Mouse (Mus musculus) limb, embryonic 15.5 days (tissue): Measurements from ENCODE around the gene Gm45194. TPM values are rescaled to one million over a fixed set of nuclear protein-coding genes. Genes with fewer than 3 reads are reported as not detected.
A peak's percentile ranks its signal among the peaks of the same experiment; 100 is the strongest.

Experiments used
- ATAC-seq: fragments of 200-750 bp; cut with Nextera tagmentation; 2 replicates; pipeline ENCODE4 v1.8.0; 2017; ENCODE audit warnings: low read depth, moderate TSS enrichment; ENCODE audit not compliant: insufficient number of reproducible peaks, low FRiP score, low TSS enrichment
- H3K27ac ChIP-seq: fragments of 300-500 bp; sonication (generic); 2 replicates; pipeline ENCODE4 v1.5.1; 2015; ENCODE audit warnings: moderate library complexity, mild to moderate bottlenecking, inconsistent platforms
- H3K27me3 ChIP-seq: fragments of 300-500 bp; sonication (generic); 2 replicates; pipeline ENCODE4 v1.6.1; 2015; ENCODE audit warnings: inconsistent platforms
- H3K36me3 ChIP-seq: fragments of 300-500 bp; sonication (generic); 2 replicates; pipeline ENCODE4 v1.6.1; 2015; ENCODE audit warnings: inconsistent platforms
- H3K4me1 ChIP-seq: fragments of 300-500 bp; sonication (generic); 2 replicates; pipeline ENCODE4 v1.6.1; 2015; ENCODE audit warnings: inconsistent platforms
- H3K4me2 ChIP-seq: fragments of 300-500 bp; sonication (generic); 2 replicates; pipeline ENCODE4 v1.6.1; 2015; ENCODE audit warnings: mild to moderate bottlenecking, inconsistent platforms
- H3K4me3 ChIP-seq: fragments of 300-500 bp; sonication (generic); 2 replicates; pipeline ENCODE4 v1.5.1; 2015; ENCODE audit warnings: mild to moderate bottlenecking, inconsistent platforms
- H3K9ac ChIP-seq: fragments of 300-500 bp; sonication (generic); 2 replicates; pipeline ENCODE4 v1.6.1; 2015; ENCODE audit warnings: inconsistent platforms
- H3K9me3 ChIP-seq: fragments of 300-500 bp; sonication (generic); 2 replicates; pipeline ENCODE4 v1.6.1; 2016; ENCODE audit warnings: inconsistent platforms
- WGBS: fragments of 180-500 bp; shearing (Covaris S2); methylation state at CpG from one replicate; pipeline ENCODE4 v1.1.7; 2015; 5-methylcytosine and 5-hydroxymethylcytosine counted together
- polyA plus RNA-seq: library from polyadenylated mRNA; unstranded; fragments of >200 nt; fragmentation: Nextera tagmentation; extraction: Ambion mirVana; gene quantifications from 2 replicates; pipeline ENCODE4 v1.2.1, GENCODE M21; 2015

Gm45194 gene
- 0.77 and 1.6 TPM in 2 replicates for polyA plus RNA-seq

DNA sequence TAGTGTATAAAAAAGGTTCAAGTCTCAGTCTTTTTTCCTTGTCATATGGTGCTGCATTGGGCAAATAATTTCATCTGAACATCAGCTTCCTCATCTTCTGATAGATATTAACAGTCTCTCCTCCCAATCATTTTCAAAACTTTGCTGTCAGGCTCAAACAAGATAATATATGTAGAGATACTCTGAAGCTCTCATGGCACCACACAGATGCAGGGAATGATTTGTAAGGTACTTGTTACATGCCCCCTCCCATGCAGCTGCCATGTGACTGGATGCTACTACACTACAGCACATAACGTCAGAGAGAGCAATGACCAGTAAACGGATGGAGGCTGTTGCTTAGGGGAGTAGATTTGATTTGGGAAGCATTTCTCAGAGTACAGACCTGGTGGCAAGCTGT, at the start of gene Gm45194:
Gene Gm45194 (plus strand): TSS at position 301 of the 400 bp plus-strand sequence.
- Histone ChIP-seq H3K4me1 (0 out of 2 replicates have a peak, but pooled peaks cover 3% of the 10 kb centered on the region), H3K4me2 (no peak within 1 kb of the TSS), H3K9ac (no peak within 1 kb of the TSS), H3K9me3 (no peaks in the 10 kb centered on the region), H3K36me3 (no peaks in the 10 kb centered on the region), H3K27me3 (peaks cover 11% of the 10 kb centered on the region), H3K4me3 (no peak within 1 kb of the TSS), H3K27ac (no peak within 1 kb of the TSS)
- 29% methylated on average over 2 of the region's 2 CpGs for WGBS
- ATAC-seq = no peak

GRCm38 (mm10) chrX:111855878-111856277, 35.3 kb upstream of the Gm45194 start:
- Histone ChIP-seq H3K27ac (no peak overlapping the region), H3K9ac (no peak overlapping the region), H3K27me3 (no peaks in the 10 kb centered on the region), H3K9me3 (no peaks in the 10 kb centered on the region), H3K4me3 (no peak overlapping the region), H3K4me2 (no peak overlapping the region), H3K36me3 (no peaks in the 10 kb centered on the region), H3K4me1 (no peaks in the 10 kb centered on the region)
- ATAC-seq = no peak
- WGBS = 72% methylated on average over 3 of the region's 3 CpGs

DNA sequence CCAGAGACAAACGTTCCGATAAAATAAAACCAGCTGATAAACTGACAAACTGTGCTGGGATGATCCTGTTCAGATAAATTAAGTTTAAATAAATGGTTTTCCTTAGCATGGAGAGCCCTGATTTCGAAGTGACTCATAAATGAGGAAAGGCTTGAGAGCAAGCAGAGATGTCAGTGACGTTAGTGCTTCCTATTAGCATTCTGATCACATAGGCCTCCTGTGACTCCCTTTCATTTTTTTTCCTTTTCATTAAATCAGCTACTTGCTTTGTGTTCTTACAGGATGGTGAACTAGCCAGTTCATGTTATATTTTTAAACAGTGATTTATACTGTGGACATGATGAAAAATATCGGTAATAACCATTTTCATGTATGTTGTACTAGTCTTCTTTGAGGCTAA, 9.9 kb upstream of the Gm45194 start:
- Histone ChIP-seq H3K36me3 (no peaks in the 10 kb centered on the region), H3K4me1 (no peaks in the 10 kb centered on the region), H3K9ac (no peak overlapping the region)

GRCm38 (mm10) chrX:111894321-111895050, 3.3 kb downstream of the Gm45194 start:
- Histone ChIP-seq H3K36me3 (no peaks in the 10 kb centered on the region), H3K9me3 (no peaks in the 10 kb centered on the region), H3K27ac (no peak overlapping the region), H3K27me3 (peaks cover 11% of the 10 kb centered on the region), H3K4me3 (peak overlapping the region; percentile 44), H3K9ac (no peak overlapping the region), H3K4me2 (peak overlapping the region; percentile 67), H3K4me1 (0 out of 2 replicates have a peak, but pooled peaks cover 3% of the 10 kb centered on the region)
- no peak for ATAC-seq
- 25% methylated on average over 65 of the region's 71 CpGs for WGBS

More for the DNA sequence above, 9.9 kb upstream of the Gm45194 start:
- 80% methylated on average over 5 of the region's 5 CpGs for WGBS
- Histone ChIP-seq H3K4me2 (no peak overlapping the region), H3K9me3 (no peaks in the 10 kb centered on the region), H3K27me3 (no peaks in the 10 kb centered on the region), H3K27ac (no peak overlapping the region), H3K4me3 (no peak overlapping the region)
- no peak for ATAC-seq

DNA sequence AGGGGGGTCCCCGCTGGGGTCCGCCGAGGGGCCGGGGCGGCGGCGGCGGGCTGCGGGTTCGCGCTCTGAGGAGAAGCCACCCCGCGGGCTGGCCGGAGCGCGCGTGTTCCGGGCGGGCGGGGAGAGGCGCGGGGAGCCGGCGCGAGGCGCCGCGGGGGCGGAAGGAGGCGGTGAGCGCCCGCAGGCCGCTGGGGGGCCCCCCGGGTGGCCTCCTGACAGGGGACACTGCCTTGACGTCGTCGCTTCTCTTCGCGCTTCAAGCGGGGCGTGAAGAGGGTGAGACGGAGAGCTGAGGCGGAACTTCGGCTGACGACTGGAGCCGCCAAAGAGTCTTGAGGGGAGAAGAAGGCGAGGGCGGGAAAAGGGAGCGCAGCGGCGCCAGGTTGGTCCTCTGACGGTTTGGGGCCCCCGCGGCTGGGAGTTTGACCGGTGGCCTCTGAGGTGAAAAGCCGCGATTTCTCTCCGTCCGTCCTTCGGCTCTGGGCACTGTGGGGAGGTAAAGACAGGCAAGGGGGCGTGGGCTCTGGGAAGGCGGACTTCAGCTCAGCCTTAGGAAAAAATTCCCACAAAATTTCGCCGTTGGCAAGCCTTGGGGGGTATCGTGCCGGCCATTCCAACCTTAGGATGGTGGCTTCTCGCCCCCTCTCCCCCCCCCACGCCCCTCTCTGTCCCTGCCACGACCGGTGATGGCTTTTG, 4.0 kb downstream of the Gm45194 start:
- Histone ChIP-seq H3K4me1 (0 out of 2 replicates have a peak, but pooled peaks cover 3% of the 10 kb centered on the region), H3K27ac (no peak overlapping the region), H3K9me3 (no peaks in the 10 kb centered on the region), H3K27me3 (peaks cover 11% of the 10 kb centered on the region), H3K4me2 (peak overlapping the region; percentile 67), H3K4me3 (peak overlapping the region; percentile 44), H3K9ac (no peak overlapping the region), H3K36me3 (no peaks in the 10 kb centered on the region)
- no peak for ATAC-seq
- WGBS = 28% methylated on average over 49 of the region's 70 CpGs

DNA sequence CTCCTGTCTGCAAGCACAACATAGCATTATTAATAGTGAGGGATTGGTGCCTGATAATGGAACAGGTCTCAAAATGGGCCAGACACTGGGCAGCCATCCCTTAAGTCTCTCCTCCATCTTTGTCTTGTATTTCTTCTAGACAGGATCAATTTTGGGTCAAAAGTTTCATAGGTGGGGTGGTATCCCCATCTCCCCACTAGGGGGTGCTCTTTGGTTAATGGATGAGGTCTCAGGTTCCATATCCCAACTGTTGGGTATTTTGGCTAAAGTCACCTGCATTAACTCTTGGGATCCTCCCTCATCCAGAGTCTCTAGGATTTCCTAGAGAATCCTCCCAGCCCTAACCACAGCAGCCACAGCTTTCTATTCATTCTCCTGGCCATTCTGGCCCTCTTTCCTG, 26.2 kb downstream of the Gm45194 start:
- Histone ChIP-seq H3K36me3 (no peaks in the 10 kb centered on the region), H3K4me3 (no peak overlapping the region), H3K4me2 (no peak overlapping the region), H3K4me1 (no peaks in the 10 kb centered on the region), H3K27ac (no peak overlapping the region), H3K9ac (no peak overlapping the region), H3K9me3 (no peaks in the 10 kb centered on the region), H3K27me3 (no peaks in the 10 kb centered on the region)
- ATAC-seq = no peak

DNA sequence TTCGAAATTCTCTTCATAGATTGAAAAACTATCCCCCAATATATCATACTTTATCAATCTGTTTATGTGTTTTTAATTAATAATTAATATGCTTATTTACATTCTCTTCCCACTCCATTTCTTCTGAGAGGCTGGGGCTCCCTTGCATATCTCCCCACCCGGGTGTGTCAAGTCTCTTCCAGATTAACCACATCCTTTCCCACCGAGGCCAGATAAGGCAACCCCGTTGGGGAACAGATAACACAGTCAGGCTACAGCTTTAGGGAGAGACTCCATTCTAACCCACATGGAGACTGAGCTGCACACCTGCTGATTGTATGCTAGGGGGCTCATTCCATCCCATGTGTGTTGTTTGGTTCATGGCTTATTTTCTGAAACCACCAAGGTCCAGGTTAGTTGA, 69.7 kb downstream of the Gm45194 start:
- Histone ChIP-seq H3K27me3 (no peaks in the 10 kb centered on the region), H3K9ac (no peak overlapping the region), H3K4me2 (no peak overlapping the region), H3K4me3 (no peak overlapping the region), H3K9me3 (no peaks in the 10 kb centered on the region), H3K4me1 (no peaks in the 10 kb centered on the region), H3K36me3 (no peaks in the 10 kb centered on the region), H3K27ac (no peak overlapping the region)
- WGBS = 83% methylated on average over 4 of the region's 4 CpGs
- ATAC-seq = no peak

GRCm38 (mm10) chrX:111999661-112000060, 108.5 kb downstream of the Gm45194 start:
- Histone ChIP-seq H3K27ac (no peak overlapping the region), H3K27me3 (no peaks in the 10 kb centered on the region), H3K9me3 (no peaks in the 10 kb centered on the region), H3K4me3 (no peak overlapping the region), H3K9ac (no peak overlapping the region), H3K36me3 (no peaks in the 10 kb centered on the region), H3K4me2 (no peak overlapping the region), H3K4me1 (no peaks in the 10 kb centered on the region)
- ATAC-seq = no peak
- 35% methylated on average over 1 of the region's 1 CpGs for WGBS

GRCm38 (mm10) chrX:112010707-112011106, 119.5 kb downstream of the Gm45194 start, which contains the start of gene Tex16:
Gene Tex16 (plus strand): TSS chrX:112011007.
- Histone ChIP-seq H3K4me1 (no peaks in the 10 kb centered on the region), H3K27ac (no peak within 1 kb of the TSS), H3K4me2 (no peak within 1 kb of the TSS), H3K4me3 (no peak within 1 kb of the TSS), H3K36me3 (no peaks in the 10 kb centered on the region), H3K9ac (no peak within 1 kb of the TSS), H3K9me3 (no peaks in the 10 kb centered on the region), H3K27me3 (no peaks in the 10 kb centered on the region)
- ATAC-seq = no peak

- no peak within 1 kb of the TSS for H3K9ac ChIP-seq
- no peaks in the 10 kb centered on the region for H3K4me1 ChIP-seq
- WGBS = 83% methylated on average over 3 of the region's 3 CpGs
- no peak for ATAC-seq
- H3K27me3 ChIP-seq = no peaks in the 10 kb centered on the region
- H3K4me2 ChIP-seq = no peak within 1 kb of the TSS
- H3K9me3 ChIP-seq = no peaks in the 10 kb centered on the region
- H3K27ac ChIP-seq = no peak within 1 kb of the TSS
- no peak within 1 kb of the TSS for H3K4me3 ChIP-seq
- H3K36me3 ChIP-seq = no peaks in the 10 kb centered on the region
Measured at GRCm38 (mm10) chrX:112238749-112239148, 347.6 kb downstream of the Gm45194 start, which contains the start of gene 4933403O08Rik. Gene 4933403O08Rik (plus strand): TSS chrX:112239049.

- H3K36me3 ChIP-seq = no peaks in the 10 kb centered on the region
- H3K4me3 ChIP-seq = no peak overlapping the region
- ATAC-seq = no peak
- WGBS = 74% methylated on average over 1 of the region's 1 CpGs
- no peak overlapping the region for H3K9ac ChIP-seq
- H3K27me3 ChIP-seq = no peaks in the 10 kb centered on the region
- H3K4me2 ChIP-seq = no peak overlapping the region
- no peak overlapping the region for H3K27ac ChIP-seq
- no peaks in the 10 kb centered on the region for H3K9me3 ChIP-seq
- H3K4me1 ChIP-seq = no peaks in the 10 kb centered on the region
Measured at GRCm38 (mm10) chrX:112242916-112243315, 351.7 kb downstream of the Gm45194 start.

- Histone ChIP-seq H3K9me3 (no peaks in the 10 kb centered on the region), H3K27me3 (no peaks in the 10 kb centered on the region), H3K9ac (no peak overlapping the region), H3K27ac (no peak overlapping the region), H3K36me3 (no peaks in the 10 kb centered on the region), H3K4me2 (no peak overlapping the region), H3K4me1 (no peaks in the 10 kb centered on the region), H3K4me3 (no peak overlapping the region)
- no peak for ATAC-seq
- 70% methylated on average over 2 of the region's 2 CpGs for WGBS
Measured at GRCm38 (mm10) chrX:112255513-112255912, 364.3 kb downstream of the Gm45194 start.
